Mouse (Mus musculus): ENCODE data around the gene Agpat4.
"Not testable (repeated sequence)": the region's sequence is repeated elsewhere in the genome, so short reads cannot be mapped to it uniquely, and the experiment has no call there.

Gene Agpat4

DNA sequence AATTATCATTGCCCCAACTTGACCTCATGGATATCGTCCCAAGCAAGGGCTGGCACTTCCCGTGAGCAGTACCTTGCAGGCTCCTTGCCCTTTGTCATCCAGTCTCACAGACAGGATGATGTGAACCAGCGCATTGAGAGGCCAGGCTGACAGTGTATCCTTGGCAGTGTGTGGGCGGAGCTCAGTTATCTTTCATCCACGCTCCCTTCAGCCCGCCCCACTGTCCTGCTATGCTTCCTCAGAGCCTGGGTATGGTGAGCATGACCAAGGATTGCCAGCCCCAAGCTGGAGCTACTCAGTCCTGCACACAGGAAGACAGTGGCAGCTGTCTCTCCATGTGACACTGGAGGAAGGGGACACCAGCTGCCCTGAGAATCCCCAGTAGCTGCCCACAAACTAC, 97.7 kb downstream of the Agpat4 start:
- no peak for DNase-seq (ENCODE audit: extremely low read depth, insufficient read length, low spot score)

DNA sequence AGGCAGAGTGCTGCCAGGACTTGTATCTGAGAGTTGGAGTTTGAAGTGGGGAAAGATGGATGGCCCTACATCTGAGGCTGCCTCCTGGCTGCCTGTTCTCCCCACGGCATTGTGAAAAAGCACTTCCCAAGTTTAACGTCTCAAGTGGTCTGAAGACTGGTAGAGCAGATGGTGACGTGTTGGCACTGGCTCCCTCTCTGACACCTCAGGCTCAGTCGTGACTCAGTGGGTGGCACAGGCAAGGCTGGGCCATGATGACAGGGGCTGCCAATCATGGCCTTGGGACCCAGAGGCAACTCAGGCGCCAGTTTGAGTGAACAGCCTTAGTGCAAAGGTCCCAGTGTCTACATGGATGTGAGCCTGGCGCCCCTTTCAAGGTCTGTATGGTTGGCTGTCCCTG, 103.4 kb downstream of the Agpat4 start:
- no peak for DNase-seq (ENCODE audit: extremely low read depth, insufficient read length, low spot score)

DNA sequence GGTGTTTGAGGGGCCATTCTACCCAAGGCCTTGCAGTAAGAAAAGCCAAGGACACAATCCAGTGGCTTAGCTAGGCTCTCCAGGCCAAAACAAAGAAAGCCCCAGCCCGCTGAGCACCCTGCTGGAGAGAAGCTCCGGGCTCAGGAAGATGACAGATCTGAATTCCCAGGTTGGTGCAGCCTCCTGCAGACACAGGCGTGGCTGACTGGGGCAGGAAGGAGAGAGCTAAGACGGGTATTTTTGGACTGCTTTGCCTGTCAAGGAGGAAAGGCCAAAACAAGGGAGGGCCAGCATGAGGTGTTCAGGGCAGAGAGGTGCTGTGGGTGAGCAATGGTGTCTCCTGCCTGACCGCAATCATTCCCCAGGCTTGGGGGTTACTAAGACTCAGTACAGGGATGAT, 105.2 kb downstream of the Agpat4 start:
- DNase-seq (ENCODE audit: extremely low read depth, insufficient read length, low spot score) = no peak

DNA sequence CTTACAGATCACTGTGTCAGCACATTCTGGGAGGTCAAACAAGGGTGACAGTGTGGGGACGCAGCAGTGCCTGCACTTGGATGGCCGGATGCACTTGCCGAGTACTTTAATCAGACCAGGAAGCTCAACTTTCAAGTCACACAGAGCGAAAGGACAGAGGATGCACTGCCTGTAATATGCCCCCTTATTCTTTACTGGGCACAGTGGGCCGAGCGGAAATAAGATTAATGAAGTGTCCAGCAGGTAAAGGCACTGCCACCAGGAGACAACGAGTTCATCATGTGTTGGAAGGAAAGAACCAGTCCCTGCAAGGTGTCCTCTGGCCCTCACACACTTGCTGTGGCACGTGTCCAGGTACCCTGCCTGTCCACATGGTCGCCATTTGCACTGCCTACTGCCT, 105.6 kb downstream of the Agpat4 start:
- DNase-seq (ENCODE audit: extremely low read depth, insufficient read length, low spot score) = no peak

DNA sequence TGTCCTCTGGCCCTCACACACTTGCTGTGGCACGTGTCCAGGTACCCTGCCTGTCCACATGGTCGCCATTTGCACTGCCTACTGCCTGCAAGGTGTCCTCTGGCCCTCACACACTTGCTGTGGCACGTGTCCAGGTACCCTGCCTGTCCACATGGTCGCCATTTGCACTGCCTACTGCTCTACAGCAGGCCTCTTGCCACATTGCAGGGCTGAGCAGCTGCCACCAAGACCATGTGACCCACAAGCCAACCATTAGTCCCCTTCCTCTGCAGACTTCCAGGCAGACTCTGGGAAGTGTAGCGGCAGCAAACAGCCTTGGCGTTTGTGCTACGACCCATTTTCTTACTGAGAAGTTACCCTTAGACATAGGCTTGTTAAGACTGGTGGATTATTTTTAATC, 106.0 kb downstream of the Agpat4 start:
- not testable (repeated sequence) for DNase-seq (ENCODE audit: extremely low read depth, insufficient read length, low spot score)

DNA sequence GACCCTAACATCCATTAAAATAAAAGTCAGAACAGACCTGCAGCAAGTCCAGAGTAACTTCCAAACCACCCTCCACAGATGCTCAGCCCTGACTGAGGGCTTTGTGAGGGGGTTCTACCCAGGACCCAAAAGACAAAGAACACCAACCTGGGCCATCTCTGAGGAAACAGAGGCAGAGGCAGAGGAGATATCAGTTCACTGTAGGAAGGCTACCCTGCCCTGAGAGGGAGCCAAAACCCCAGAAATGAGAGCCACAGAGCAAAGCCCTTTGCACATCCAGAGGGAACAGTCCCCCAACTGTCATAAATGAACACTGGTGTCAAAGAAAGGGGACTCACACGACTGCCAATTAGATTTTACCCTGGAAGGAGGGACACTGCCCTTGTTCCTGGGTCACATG, 106.7 kb downstream of the Agpat4 start:
- no peak for DNase-seq (ENCODE audit: extremely low read depth, insufficient read length, low spot score)

DNA sequence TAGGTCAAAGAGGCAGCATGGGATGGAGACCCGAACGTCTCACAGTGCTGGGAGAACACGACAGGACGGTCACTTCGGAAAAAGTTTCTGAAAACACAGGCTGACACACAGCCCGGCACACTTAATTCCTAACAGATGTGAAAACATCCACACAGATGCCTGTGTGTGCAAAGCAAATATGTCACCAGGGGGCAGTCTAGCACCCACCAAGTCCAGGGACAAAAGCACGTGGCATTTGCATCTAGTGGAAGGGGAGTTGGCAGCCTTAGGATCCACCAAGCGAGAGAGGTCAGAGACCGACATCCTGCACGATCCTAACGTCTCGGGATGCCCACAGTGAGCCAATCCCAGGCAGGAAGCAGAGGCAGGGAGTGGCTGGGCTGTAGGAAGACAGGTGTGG, 108.0 kb downstream of the Agpat4 start:
- no peak for DNase-seq (ENCODE audit: extremely low read depth, insufficient read length, low spot score)

DNA sequence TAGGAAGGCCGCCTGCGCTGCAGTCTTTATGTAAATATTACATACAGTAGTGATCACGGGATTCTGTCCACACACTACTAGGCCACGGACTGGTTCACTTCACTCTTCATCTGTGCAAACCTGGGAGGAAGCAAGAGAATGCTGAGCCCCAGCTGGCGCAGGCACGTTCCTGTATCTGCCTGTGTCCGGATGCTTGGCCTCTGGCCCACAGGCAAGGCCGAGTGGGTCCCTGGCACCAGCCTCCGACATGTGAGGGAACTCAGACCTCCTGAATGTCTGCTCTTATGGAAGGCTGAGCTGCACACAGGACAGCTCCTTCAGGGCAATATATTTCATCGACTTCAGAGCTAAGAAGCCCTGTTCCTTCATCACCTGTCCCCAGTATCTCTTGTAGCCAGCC, 109.5 kb downstream of the Agpat4 start:
- no peak for DNase-seq (ENCODE audit: extremely low read depth, insufficient read length, low spot score)

DNA sequence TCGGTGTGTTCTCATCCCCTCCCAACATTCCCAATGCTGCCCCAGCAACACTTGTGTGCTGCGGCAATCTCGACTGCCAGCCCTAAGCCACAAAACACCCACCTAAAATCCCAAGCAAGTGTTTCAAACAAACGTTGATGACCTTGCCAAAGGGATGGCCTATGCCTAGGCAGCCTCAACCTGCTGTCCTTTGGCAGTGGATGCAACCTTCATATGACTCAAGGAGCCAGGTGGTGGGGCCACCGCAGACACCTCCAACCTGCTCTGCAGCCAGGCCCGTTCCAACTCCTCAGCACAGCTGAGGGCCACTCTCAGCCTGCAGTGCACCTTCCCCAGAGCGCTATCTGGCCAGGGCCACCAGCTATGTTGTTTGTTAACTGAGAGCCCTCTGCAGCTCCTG, 110.0 kb downstream of the Agpat4 start:
- no peak for DNase-seq (ENCODE audit: extremely low read depth, insufficient read length, low spot score)

DNA sequence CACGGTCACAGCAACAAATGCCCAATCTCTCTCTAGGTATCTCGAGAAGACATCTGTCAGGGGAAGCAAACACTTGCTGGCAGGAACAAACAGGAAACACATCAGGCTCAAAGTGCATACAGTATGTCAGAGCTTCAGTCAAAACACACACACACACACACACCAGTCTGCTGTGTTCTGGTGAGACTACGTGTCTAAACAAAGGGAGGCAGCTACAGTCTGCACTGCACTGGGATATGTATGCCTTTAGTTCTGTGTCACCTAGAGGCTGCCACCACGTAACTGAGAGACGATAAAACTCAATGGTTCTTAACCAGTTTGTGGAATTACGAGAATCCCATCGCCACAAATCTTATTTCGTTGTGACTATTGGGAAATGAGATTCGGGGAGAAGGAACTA, 111.3 kb downstream of the Agpat4 start:
- no peak for DNase-seq (ENCODE audit: extremely low read depth, insufficient read length, low spot score)

DNA sequence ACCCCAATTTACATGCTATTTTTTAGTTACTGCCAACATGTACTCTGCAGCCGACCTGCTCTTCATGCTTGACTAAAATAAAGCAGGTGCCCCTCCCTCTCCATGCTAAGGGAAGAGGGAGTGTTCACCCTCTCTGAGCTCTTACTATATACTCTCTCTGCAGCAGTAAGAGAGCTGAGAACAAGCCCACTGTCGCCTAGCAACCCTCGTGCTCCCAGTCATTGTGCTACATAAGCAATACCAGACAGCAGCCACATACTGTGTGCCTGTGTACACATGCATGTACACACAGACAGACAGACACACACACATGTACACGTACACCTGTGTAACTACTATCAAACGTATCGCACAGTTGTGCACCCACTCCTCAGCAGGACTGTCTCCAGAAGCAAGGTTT, 111.7 kb downstream of the Agpat4 start:
- DNase-seq (ENCODE audit: extremely low read depth, insufficient read length, low spot score) = no peak

DNA sequence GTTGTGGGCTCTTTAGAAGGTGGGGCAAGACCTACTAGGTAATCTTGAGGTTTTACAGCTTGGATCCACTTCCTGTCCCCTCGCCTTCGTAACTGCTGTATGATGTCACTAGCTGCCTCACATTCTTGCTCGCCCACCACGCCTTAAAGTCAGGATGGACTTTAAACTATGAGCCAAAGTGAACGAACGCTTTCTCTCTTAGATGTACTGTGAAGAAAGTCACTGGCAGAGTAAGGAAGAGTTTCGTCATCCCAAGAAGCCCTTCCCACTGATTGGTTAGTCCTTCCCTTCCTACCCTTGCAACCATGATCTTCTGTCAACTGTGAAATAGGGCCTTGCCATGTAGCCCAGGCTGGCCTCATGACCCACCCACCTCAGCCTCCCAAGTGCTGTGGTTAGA, 112.6 kb downstream of the Agpat4 start:
- no peak for DNase-seq (ENCODE audit: extremely low read depth, insufficient read length, low spot score)

DNA sequence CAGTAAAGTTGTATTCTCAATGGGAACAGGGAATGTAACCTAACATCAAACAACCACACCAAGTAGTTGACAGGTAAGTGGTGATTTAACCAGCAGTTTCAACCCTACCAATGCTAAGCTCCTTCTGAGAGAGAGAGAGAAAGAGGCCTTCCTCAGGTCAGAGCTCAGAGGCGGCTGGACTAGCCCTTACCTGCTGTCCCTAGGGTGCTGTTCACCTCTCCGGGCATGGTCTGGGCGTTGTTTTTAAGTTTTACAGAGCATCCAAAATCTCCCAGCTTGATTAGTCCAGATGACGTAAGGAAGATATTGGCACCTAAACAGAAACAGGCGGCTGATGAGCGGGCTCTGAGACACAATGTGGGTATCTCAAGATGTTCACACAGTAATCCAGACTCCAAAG, 114.2 kb downstream of the Agpat4 start:
- DNase-seq (ENCODE audit: extremely low read depth, insufficient read length, low spot score) = no peak

DNA sequence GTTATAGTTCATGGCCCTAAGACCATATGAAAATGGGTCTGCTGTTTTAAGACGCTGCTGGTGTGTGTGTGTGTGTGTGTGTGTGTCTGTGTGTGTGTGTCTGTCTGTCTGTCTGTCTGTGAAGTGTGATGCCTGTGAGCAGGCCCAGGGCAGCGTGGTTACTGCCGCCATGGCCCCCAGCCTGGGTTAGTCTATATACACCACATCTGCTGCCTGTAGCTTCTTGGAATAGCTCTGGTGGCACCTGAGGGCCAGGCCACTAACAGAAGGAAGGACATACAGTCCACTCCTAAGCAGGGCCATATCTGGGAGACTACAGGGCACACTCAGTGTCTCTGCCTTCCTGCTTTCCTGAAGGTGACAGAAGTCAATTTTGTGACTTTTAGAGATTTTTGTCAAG, 122.2 kb downstream of the Agpat4 start:
- no peak for DNase-seq (ENCODE audit: extremely low read depth, insufficient read length, low spot score)

DNA sequence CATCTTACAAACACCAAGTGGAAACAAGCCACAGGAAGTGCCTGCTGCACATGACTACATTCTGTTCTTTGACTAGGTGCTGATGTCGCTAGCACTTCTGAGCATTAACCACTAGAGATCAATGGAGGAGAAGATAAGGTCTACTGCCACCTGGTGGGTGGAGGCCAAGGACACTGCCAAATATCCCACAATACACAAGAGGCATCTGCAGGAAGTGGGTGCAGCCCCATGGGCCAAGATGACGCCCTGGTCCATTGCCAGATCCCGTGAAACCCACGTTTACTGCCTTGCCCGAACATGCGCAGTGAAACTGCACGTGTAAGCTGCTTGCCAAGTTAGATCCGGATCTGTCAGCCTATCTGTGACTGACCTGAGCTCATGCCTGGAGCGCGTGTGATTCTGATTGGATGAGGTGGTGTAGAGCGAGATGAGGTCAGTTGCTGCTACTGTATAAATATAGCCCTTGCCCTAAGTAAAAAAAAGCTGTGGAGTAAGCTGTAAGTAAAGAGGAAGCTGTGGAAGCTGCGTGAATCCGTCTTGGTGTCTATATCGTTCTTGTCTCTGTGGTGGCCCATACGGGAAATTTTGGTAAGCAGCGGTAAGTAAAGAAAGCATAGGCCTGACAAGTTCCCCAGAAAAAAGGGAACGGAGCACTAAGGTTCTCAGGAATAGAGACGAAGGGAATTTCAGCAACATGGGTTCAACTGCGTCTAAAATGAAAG, 131.4 kb downstream of the Agpat4 start:
- DNase-seq (ENCODE audit: extremely low read depth, insufficient read length, low spot score) = no peak

DNA sequence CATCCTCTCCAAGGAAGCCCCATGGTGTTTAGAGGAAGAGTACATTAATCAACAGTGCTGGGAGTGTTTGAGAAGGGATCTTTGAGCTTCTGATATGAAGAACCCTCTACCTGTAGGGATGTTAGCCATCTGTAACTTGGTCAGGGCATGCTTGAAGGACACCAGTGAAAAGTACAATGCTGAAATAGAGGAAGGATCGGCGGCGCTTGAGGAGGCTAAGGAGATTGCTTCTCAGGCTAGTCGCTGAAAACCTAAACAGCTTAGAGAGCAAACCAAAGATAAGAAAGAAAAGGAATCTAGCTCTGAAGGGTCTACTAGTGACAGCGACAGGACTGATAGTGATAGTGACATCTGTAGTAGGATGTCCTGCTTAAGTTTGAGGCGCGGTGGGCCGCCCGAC, 132.1 kb downstream of the Agpat4 start:
- no peak for DNase-seq (ENCODE audit: extremely low read depth, insufficient read length, low spot score)

DNA sequence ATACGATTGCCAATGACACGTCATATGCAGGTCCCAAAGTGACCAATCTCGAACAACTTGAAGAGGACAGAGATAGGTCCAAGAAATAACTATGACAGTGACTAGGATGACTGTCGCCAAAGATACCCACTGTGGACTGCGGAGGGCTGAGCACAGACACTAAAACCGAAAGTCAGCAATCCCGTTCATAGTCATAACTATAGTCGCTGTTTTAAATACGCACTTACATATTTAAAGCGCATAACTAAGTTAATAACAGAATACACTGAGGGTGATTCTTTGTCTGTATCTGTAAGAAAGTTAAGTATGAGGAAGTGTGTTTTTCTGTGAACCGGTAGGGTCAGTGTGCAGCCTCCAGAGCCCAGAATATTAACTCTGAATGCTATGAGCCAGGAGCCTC, 137.6 kb downstream of the Agpat4 start:
- no peak for DNase-seq (ENCODE audit: extremely low read depth, insufficient read length, low spot score)

DNA sequence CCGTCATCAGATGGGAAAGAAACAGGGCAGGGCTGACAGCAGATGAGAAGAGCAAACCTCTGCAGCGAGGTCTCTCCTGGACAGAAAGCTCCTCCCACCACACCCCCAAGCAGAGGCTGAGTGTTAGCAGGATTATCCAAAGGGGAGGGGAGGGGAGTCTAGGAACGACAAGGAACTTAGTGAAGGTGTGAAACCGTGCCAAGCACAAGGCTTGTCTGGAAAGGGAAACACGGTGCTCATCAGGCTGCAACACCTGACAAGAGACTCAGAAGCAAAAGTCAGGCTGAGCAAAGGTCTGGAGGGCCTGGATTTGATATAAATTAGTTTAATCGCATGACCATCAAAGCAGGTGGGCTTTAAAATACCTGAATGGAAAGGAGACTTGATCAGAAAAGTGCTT, 140.0 kb downstream of the Agpat4 start:
- no peak for DNase-seq (ENCODE audit: extremely low read depth, insufficient read length, low spot score)

DNA sequence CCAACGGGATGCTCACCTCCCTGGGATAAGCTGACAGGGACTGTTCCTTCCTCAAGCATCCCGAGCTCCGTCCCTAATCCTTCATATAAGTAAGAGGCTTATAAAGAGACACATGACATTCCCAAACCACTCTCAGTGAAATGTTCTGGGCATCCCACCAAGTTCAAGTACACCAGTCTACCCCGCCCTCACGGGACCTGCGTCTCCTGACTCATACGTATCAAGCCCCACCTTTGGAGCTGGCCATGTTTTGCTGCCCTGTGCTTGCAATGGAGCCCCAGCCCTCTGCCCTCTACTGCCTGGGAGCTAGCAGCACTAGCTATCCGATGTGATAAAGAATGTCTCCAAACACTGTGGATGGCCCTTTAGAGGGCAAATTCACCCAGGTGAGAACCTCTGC, 141.5 kb downstream of the Agpat4 start:
- DNase-seq (ENCODE audit: extremely low read depth, insufficient read length, low spot score) = no peak

DNA sequence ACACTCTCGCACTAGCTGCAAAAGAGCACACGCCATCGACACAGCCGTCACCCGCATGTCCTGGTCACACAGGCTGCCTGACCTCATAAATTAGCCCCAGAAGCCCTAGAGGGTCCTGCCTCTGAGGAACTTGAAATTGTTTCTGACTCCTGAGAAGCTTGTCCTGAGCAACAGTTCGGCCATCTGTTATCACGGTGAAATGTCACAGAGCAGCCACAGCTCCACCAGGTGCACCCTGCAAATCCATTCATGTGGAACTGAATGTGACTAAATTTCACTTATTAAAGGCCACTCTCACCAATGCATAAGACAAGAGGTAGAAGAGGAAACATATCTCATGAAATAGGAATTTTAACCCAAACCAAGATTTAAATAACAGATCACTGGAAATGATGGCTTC, 142.9 kb downstream of the Agpat4 start:
- no peak for DNase-seq (ENCODE audit: extremely low read depth, insufficient read length, low spot score)

DNA sequence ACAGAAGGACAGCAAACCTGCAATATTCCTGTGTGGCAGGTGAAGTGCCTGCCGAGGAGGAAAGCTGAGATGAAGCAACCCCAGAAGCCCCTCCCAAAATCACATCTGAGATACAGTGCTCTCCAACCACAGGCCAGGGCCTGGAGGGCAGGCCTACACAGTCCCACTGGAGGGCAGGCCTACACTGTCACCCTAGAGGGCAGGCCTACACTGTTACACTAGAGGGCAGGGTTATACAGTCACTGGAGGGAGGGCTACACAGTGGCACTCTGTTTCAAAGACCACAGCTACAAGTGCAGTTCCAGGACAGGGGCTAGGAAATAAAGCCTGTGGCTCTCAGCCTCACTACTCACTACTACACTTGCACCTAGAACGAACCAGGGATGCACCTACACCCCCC, 143.4 kb downstream of the Agpat4 start:
- no peak for DNase-seq (ENCODE audit: extremely low read depth, insufficient read length, low spot score)

DNA sequence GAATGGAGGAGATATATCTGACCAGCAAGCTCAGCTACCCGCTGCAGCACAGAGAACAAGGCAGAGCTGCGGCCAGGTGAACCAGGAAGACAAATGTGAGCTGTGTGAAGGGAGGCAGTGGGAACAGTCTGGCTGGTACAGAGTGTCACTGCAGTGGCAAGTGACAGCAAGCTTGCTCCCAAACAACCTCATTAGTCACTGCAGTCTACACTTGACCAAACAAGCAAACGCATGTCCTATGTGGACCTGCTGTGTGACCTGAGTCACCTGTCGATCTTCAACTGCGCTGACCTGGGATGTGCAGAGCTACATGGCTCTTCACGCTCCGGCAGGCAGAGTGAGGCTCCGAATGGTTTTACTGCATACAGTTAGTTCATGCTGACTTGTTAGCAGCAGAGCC, 144.3 kb downstream of the Agpat4 start:
- DNase-seq (ENCODE audit: extremely low read depth, insufficient read length, low spot score) = no peak

DNA sequence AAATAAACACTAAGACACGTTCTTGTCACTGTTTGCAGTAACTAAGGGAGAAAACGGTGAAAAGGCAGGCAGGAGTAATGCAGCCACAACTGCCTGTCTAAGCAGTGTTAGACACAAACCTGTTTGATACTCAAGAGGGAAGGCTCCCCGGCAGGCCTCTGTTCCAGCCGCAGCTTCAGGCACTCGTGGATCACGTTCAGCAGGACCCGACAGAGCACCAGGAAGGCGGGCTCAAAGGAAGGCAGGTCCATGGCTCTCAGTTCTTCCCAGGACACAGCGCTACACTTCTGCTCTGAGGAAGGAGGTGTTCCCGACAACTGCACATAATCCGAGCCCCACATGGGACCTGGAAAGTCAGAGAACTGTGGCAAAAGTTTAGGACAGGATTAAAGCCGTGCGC, 145.3 kb downstream of the Agpat4 start:
- no peak for DNase-seq (ENCODE audit: extremely low read depth, insufficient read length, low spot score)

Data from 3134 (cell line).